Mouse (Mus musculus) CH12.LX (cell line): ENCODE data around the gene Rassf5. TPM values are rescaled to one million over a fixed set of nuclear protein-coding genes. Genes with fewer than 3 reads are reported as not detected.

Source experiments
- DNase-seq: peaks from one replicate; pipeline ENCODE4 v3.0.0-alpha.2; 2013; ENCODE audit errors: extremely low read depth
- H3K27ac ChIP-seq: 2 replicates; pipeline ENCODE4 v1.5.1; 2012; ENCODE audit warnings: low read depth, mild to moderate bottlenecking, control low read depth, moderate library complexity; ENCODE audit not compliant: insufficient read depth
- H3K27me3 ChIP-seq: replicated peaks from 2 replicates; pipeline ENCODE3; 2012; ENCODE audit warnings: inconsistent platforms
- H3K36me3 ChIP-seq, 2 experiments: replicated peaks in 1 of 2; 2 replicates each; pipeline versions ENCODE3 to v1.6.1; 2012; ENCODE audit warnings: inconsistent platforms in 1 of 2, low read length in 1 of 2, mild to moderate bottlenecking in 1 of 2, mixed read lengths in 1 of 2, moderate library complexity in 1 of 2; ENCODE audit not compliant: control insufficient read depth in 1 of 2, insufficient read depth in 1 of 2
- H3K4me1 ChIP-seq, 2 experiments: 2 replicates each; pipeline ENCODE4 v1.6.1; 2012; ENCODE audit warnings: inconsistent platforms in 1 of 2, moderate library complexity in 1 of 2; ENCODE audit not compliant: insufficient read depth in 2 of 2, control insufficient read depth in 1 of 2
- H3K4me2 ChIP-seq: 2 replicates; pipeline ENCODE4 v1.6.1; 2012; ENCODE audit warnings: low read depth, mild to moderate bottlenecking, control low read depth; ENCODE audit not compliant: poor library complexity, insufficient read depth, severe bottlenecking
- H3K4me3 ChIP-seq, 3 experiments: fragments of 150-350 bp in 1 of 3; sonication (generic) in 1 of 3; replicated peaks in 1 of 3; 2 replicates each; pipeline versions ENCODE3 to v1.5.1; 2011 to 2012; ENCODE audit warnings: low read depth in 2 of 3, low read length in 2 of 3, mild to moderate bottlenecking in 2 of 3, moderate library complexity in 2 of 3, control low read depth in 1 of 3, improper control_type of control experiment in 1 of 3, inconsistent platforms in 1 of 3, mixed read lengths in 1 of 3; ENCODE audit not compliant: poor library complexity in 1 of 3
- H3K79me2 ChIP-seq: replicated peaks from 2 replicates; pipeline ENCODE4 v1.6.1; 2012; ENCODE audit warnings: mild to moderate bottlenecking, moderate library complexity; ENCODE audit not compliant: control insufficient read depth, poor library complexity, insufficient read depth, severe bottlenecking; ENCODE audit errors: extremely low read depth
- H3K9ac ChIP-seq: 2 replicates; pipeline ENCODE4 v1.6.1; 2012; ENCODE audit warnings: low read depth, mild to moderate bottlenecking, control low read depth, moderate library complexity; ENCODE audit not compliant: insufficient read depth
- H3K9me3 ChIP-seq: replicated peaks from 2 replicates; pipeline ENCODE3; 2012; ENCODE audit warnings: low read length, inconsistent platforms, mixed read lengths
- BHLHE40 ChIP-seq: IDR thresholded peaks from 2 replicates; pipeline ENCODE4 v1.6.1; 2011; ENCODE audit warnings: mild to moderate bottlenecking, low read depth, low read length, improper control_type of control experiment
- CHD1 ChIP-seq: IDR thresholded peaks from 2 replicates; pipeline ENCODE4 v1.6.1; 2012; ENCODE audit warnings: low read depth, low read length, improper control_type of control experiment, inconsistent platforms
- CHD2 ChIP-seq: IDR thresholded peaks from 2 replicates; pipeline ENCODE4 v1.6.1; 2011; ENCODE audit warnings: low read length, improper control_type of control experiment
- CTCF ChIP-seq, 2 experiments: IDR thresholded peaks in 1 of 2; conservative IDR thresholded peaks in 1 of 2; 2 replicates each; pipeline ENCODE4 v1.5.1; 2011 to 2012; ENCODE audit warnings: low read depth in 2 of 2, low read length in 2 of 2, improper control_type of control experiment in 1 of 2, inconsistent platforms in 1 of 2, mild to moderate bottlenecking in 1 of 2, moderate library complexity in 1 of 2
- ELF1 ChIP-seq: IDR thresholded peaks from 2 replicates; pipeline ENCODE4 v1.6.1; 2014; ENCODE audit warnings: low read depth, mild to moderate bottlenecking, inconsistent platforms, low read length, improper control_type of control experiment
- EP300 ChIP-seq: IDR thresholded peaks from 2 replicates; pipeline ENCODE4 v1.6.1; 2011; ENCODE audit warnings: low read length, improper control_type of control experiment
- ETS1 ChIP-seq: conservative IDR thresholded peaks from 2 replicates; pipeline ENCODE4 v1.6.1; 2012; ENCODE audit warnings: low read depth, mild to moderate bottlenecking, inconsistent platforms, low read length, improper control_type of control experiment, moderate library complexity
- GABPA ChIP-seq: IDR thresholded peaks from 2 replicates; pipeline ENCODE4 v1.6.1; 2012; ENCODE audit warnings: low read depth, low read length, improper control_type of control experiment, inconsistent platforms; ENCODE audit not compliant: insufficient replicate concordance
- HCFC1 ChIP-seq: IDR thresholded peaks from 2 replicates; pipeline ENCODE4 v1.6.1; 2012; ENCODE audit warnings: low read depth, mild to moderate bottlenecking, inconsistent platforms, low read length, improper control_type of control experiment
- IRF4 ChIP-seq: IDR thresholded peaks from 2 replicates; pipeline ENCODE4 v1.6.1; 2014; ENCODE audit warnings: low read depth, mild to moderate bottlenecking, inconsistent platforms, low read length, improper control_type of control experiment
- JUN ChIP-seq: IDR thresholded peaks from 2 replicates; pipeline ENCODE4 v1.6.1; 2011; ENCODE audit warnings: low read depth, mild to moderate bottlenecking, low read length, improper control_type of control experiment, moderate library complexity; ENCODE audit not compliant: insufficient read depth
- KAT2A ChIP-seq: IDR thresholded peaks from 2 replicates; pipeline ENCODE4 v1.6.1; 2012; ENCODE audit warnings: low read length, improper control_type of control experiment, inconsistent platforms; ENCODE audit not compliant: insufficient replicate concordance
- MAFK ChIP-seq: IDR thresholded peaks from 2 replicates; pipeline ENCODE4 v1.6.1; 2011; ENCODE audit warnings: low read length, improper control_type of control experiment; ENCODE audit not compliant: insufficient replicate concordance
- MAX ChIP-seq: IDR thresholded peaks from 2 replicates; pipeline ENCODE4 v1.6.1; 2011; ENCODE audit warnings: low read length, improper control_type of control experiment
- MAZ ChIP-seq: IDR thresholded peaks from 2 replicates; pipeline ENCODE4 v1.6.1; 2012; ENCODE audit warnings: low read depth, mild to moderate bottlenecking, inconsistent platforms, low read length, improper control_type of control experiment, moderate library complexity
- MEF2A ChIP-seq: IDR thresholded peaks from 2 replicates; pipeline ENCODE4 v1.6.1; 2014; ENCODE audit warnings: low read depth, mild to moderate bottlenecking, inconsistent platforms, low read length, improper control_type of control experiment, borderline replicate concordance
- MXI1 ChIP-seq: IDR thresholded peaks from 2 replicates; pipeline ENCODE4 v1.6.1; 2011; ENCODE audit warnings: mild to moderate bottlenecking, low read depth, low read length, improper control_type of control experiment
- NELFE ChIP-seq: IDR thresholded peaks from 2 replicates; pipeline ENCODE4 v1.6.1; 2011; ENCODE audit warnings: low read depth, low read length, improper control_type of control experiment
- NRF1 ChIP-seq: IDR thresholded peaks from 2 replicates; pipeline ENCODE4 v1.6.1; 2014; ENCODE audit warnings: low read depth, mild to moderate bottlenecking, inconsistent platforms, low read length, improper control_type of control experiment, moderate library complexity
- RAD21 ChIP-seq: IDR thresholded peaks from 2 replicates; pipeline ENCODE4 v1.6.1; 2011; ENCODE audit warnings: low read depth, mild to moderate bottlenecking, low read length, improper control_type of control experiment, moderate library complexity
- SIN3A ChIP-seq: IDR thresholded peaks from 2 replicates; pipeline ENCODE4 v1.6.1; 2012; ENCODE audit warnings: low read length, improper control_type of control experiment, inconsistent platforms
- SMC3 ChIP-seq: IDR thresholded peaks from 2 replicates; pipeline ENCODE4 v1.6.1; 2011; ENCODE audit warnings: low read depth, low read length, improper control_type of control experiment
- TBP ChIP-seq: conservative IDR thresholded peaks from 2 replicates; pipeline ENCODE4 v1.6.1; 2011; ENCODE audit warnings: low read depth, low read length, improper control_type of control experiment
- TCF12 ChIP-seq: IDR thresholded peaks from 2 replicates; pipeline ENCODE4 v1.6.1; 2014; ENCODE audit warnings: low read depth, mild to moderate bottlenecking, inconsistent platforms, low read length, improper control_type of control experiment
- UBTF ChIP-seq: IDR thresholded peaks from 2 replicates; pipeline ENCODE4 v1.6.1; 2012; ENCODE audit warnings: low read depth, mild to moderate bottlenecking, inconsistent platforms, low read length, improper control_type of control experiment, moderate library complexity
- USF1 ChIP-seq: IDR thresholded peaks from 2 replicates; pipeline ENCODE4 v1.6.1; 2014; ENCODE audit warnings: low read depth, mild to moderate bottlenecking, inconsistent platforms, low read length, improper control_type of control experiment
- USF2 ChIP-seq: conservative IDR thresholded peaks from 2 replicates; pipeline ENCODE4 v1.6.1; 2011; ENCODE audit warnings: low read depth, low read length, improper control_type of control experiment
- ZC3H11A ChIP-seq: IDR thresholded peaks from 2 replicates; pipeline ENCODE4 v1.6.1; 2012; ENCODE audit warnings: low read depth, mild to moderate bottlenecking, inconsistent platforms, low read length, improper control_type of control experiment
- ZNF384 ChIP-seq: IDR thresholded peaks from 2 replicates; pipeline ENCODE4 v1.6.1; 2012; ENCODE audit warnings: low read depth, low read length, improper control_type of control experiment, inconsistent platforms
- dilution Hi-C: fragments of 300-500 bp; cut with MboI; formaldehyde crosslinking; loops from 2 replicates; pipeline ENCODE4 v1.14.3; 2020; ENCODE audit warnings: low sequenced_read_pairs; ENCODE audit not compliant: extremely low pct_unique_long_range_greater_than_20kb, extremely low pct_ligation_motif_present
- in situ Hi-C: fragments of 300-500 bp; cut with MboI; formaldehyde crosslinking; loops from 3 replicates; pipeline ENCODE4 v1.14.3; 2019; ENCODE audit warnings: low sequenced_read_pairs, low pct_ligation_motif_present, low pct_unique_long_range_greater_than_20kb, mixed read lengths
- polyA plus RNA-seq: library from polyadenylated mRNA; unstranded; fragments of >175 nt; gene quantifications from 2 replicates; pipeline ENCODE4 v1.2.1, GENCODE M21; 2012; ENCODE audit warnings: low read depth; ENCODE audit not compliant: insufficient read length
- total RNA-seq, 2 experiments: library from RNA; depleted of rRNA; stranded (reverse); fragments of 300-350 nt in 1 of 2; fragments of >200 nt in 1 of 2; gene quantifications; 2 replicates each; pipeline ENCODE4 v1.2.3; 2012 to 2014

Gene Rassf5
- total and polyA plus RNA-seq, 3 experiments, result 11.5 to 32.1 (median 16.3) TPM

DNA sequence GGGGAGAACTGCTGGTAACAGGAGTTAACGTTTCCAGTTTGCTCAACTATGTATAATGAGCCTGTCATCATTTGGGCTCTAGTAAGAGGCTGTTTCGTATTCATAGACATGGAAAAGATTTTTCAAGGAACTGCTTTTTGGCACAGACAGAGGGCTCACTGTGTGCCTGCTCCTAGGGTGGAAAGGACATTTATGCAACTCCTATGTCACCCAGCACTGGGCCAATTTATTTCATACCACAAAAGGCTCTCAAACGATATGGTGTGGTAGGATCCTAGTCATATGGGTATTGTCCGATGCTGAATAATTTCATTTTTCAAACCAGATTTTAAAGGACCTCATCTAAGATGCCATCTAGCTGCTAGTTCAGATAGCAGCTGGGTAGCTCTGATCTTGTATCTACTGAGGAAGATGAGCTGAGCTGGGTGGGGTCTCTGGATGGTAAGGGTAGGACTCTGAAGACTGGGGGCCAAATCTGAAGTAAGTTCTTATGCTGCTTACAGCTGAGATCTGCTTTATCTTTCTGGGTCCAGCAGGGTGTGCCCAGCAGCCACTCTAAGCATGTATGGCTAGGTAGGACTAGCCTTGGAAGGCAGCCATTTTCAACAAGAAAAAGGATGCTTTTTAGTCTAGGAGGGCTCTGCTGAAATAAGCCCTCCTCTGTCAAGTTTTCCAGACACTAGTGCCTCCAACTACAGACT is 48.3 kb upstream of the Rassf5 start:
- in situ Hi-C loops, result no loop called here
- Histone ChIP-seq H3K27me3 (no peaks in the 10 kb centered on the region), H3K4me2 (no peak overlapping the region), H3K36me3 (peaks cover 46 to 87% of the 10 kb centered on the region in 2 experiments), H3K4me1 (no peaks in the 10 kb centered on the region), H3K9me3 (no peaks in the 10 kb centered on the region), H3K79me2 (no peaks in the 10 kb centered on the region), H3K4me3 (no peak overlapping the region), H3K27ac (no peak overlapping the region), H3K9ac (no peak overlapping the region)
- no peak for DNase-seq
- dilution Hi-C loops, result no loop called here
- TF ChIP-seq TBP (no peak), CTCF (conservative IDR thresholded peaks at IDR 0.05 in 1 of 2, IDR thresholded peaks at IDR 0.05 in 1 of 2; ENCODE audit: low read depth in 2 of 2, low read length in 2 of 2) (peak in 1 of 2 experiments; percentile 28; a peak in 2 of 4 replicates), HCFC1 (no peak), MXI1 (no peak), MAX (no peak), ZC3H11A (no peak), SMC3 (peak; percentile 30), CHD2 (no peak), CHD1 (no peak), MAFK (no peak), RAD21 (peak; percentile 27), USF1 (no peak), ZNF384 (no peak), ELF1 (no peak), KAT2A (no peak), GABPA (no peak), UBTF (no peak), USF2 (no peak), EP300 (no peak), MAZ (no peak), NELFE (no peak), JUN (no peak)

DNA sequence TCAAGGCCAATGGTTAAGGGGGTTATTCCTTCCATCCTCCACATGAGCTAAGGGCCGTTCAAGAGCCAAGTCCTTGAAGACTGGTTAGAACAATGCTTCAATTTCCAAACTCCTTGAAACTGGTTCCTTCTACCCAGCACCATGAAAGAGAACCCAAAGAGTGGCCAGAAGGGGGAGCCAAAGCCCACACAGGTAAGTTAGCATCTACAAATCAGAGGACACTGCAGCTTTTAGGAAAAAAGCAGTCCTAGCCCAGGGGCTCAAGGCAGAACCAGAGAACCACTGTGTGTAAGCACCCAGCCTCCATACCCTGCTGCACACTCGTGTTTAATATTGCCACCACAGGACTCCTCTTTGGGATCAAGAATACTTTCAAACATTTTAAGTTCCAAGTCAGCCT is 45.6 kb upstream of the Rassf5 start:
- Histone ChIP-seq H3K27ac (no peak overlapping the region), H3K4me3 (no peak overlapping the region), H3K27me3 (no peaks in the 10 kb centered on the region), H3K9me3 (no peaks in the 10 kb centered on the region), H3K4me1 (no peaks in the 10 kb centered on the region), H3K4me2 (no peak overlapping the region), H3K36me3 (peaks cover 29 to 81% of the 10 kb centered on the region in 2 experiments), H3K79me2 (no peaks in the 10 kb centered on the region), H3K9ac (no peak overlapping the region)
- dilution Hi-C loops, result no loop called here
- DNase-seq, result peak; percentile 74
- in situ Hi-C loops, result no loop called here
- TF ChIP-seq JUN (no peak), SMC3 (peak; percentile 93), IRF4 (no peak), UBTF (no peak), ZC3H11A (peak; percentile 50), MAZ (no peak), TCF12 (no peak), BHLHE40 (no peak), RAD21 (peak; percentile 89), MEF2A (no peak), MXI1 (no peak), TBP (no peak), SIN3A (no peak), ETS1 (no peak), NRF1 (no peak), HCFC1 (no peak), MAX (no peak), CHD2 (no peak), ELF1 (no peak), GABPA (no peak), EP300 (no peak), CTCF (conservative IDR thresholded peaks at IDR 0.05 in 1 of 2, IDR thresholded peaks at IDR 0.05 in 1 of 2; ENCODE audit: low read depth in 2 of 2, low read length in 2 of 2) (peak; percentile 42 to 88), USF2 (no peak), MAFK (no peak)
